Mouse (Mus musculus) embryonic facial prominence, embryonic 12.5 days (tissue): ENCODE data around the gene Orc5. TPM values are rescaled to one million over a fixed set of nuclear protein-coding genes. Genes with fewer than 3 reads are reported as not detected.
"Not testable (repeated sequence)": the region's sequence is repeated elsewhere in the genome, so short reads cannot be mapped to it uniquely, and the experiment has no call there.

Experiments
- ATAC-seq: fragments of 200-750 bp; cut with Nextera tagmentation; 2 replicates; pipeline ENCODE4 v1.8.0; 2017; ENCODE audit not compliant: insufficient number of reproducible peaks, insufficient read depth, low FRiP score, low TSS enrichment
- H3K27ac ChIP-seq: fragments of 300-500 bp; sonication (generic); 2 replicates; pipeline ENCODE4 v1.5.1; 2016; ENCODE audit warnings: mild to moderate bottlenecking
- H3K27me3 ChIP-seq: fragments of 300-500 bp; sonication (generic); 2 replicates; pipeline ENCODE4 v1.6.1; 2016; ENCODE audit warnings: mild to moderate bottlenecking, moderate library complexity
- H3K36me3 ChIP-seq: fragments of 300-500 bp; sonication (generic); 2 replicates; pipeline ENCODE4 v1.6.1; 2016; ENCODE audit warnings: mild to moderate bottlenecking
- H3K4me1 ChIP-seq: fragments of 300-500 bp; sonication (generic); 2 replicates; pipeline ENCODE4 v1.6.1; 2016
- H3K4me2 ChIP-seq: fragments of 300-500 bp; sonication (generic); replicated peaks from 2 replicates; pipeline ENCODE4 v1.6.1; 2016; ENCODE audit warnings: mild to moderate bottlenecking, moderate library complexity
- H3K4me3 ChIP-seq: fragments of 300-500 bp; sonication (generic); 2 replicates; pipeline ENCODE4 v1.5.1; 2016; ENCODE audit warnings: mild to moderate bottlenecking
- H3K9ac ChIP-seq: fragments of 300-500 bp; sonication (generic); 2 replicates; pipeline ENCODE4 v1.6.1; 2016; ENCODE audit warnings: mild to moderate bottlenecking, moderate library complexity
- H3K9me3 ChIP-seq: fragments of 300-500 bp; sonication (generic); 2 replicates; pipeline ENCODE4 v1.6.1; 2016; ENCODE audit warnings: mild to moderate bottlenecking, moderate library complexity
- WGBS: fragments of 180-500 bp; shearing (Covaris S2); methylation state at CpG from one replicate; pipeline ENCODE4 v1.1.7; 2016; 5-methylcytosine and 5-hydroxymethylcytosine counted together
- polyA plus RNA-seq: library from polyadenylated mRNA; unstranded; fragments of >200 nt; fragmentation: Nextera tagmentation; extraction: Ambion mirVana; gene quantifications from 2 replicates; pipeline ENCODE4 v1.2.1, GENCODE M21; 2016

The Orc5 gene
- polyA plus RNA-seq, 1 experiment from 2014 or later = 45.9 TPM

GRCm38 (mm10) chr5:22485764-22486163, 64.5 kb downstream of the Orc5 start:
- Histone ChIP-seq H3K4me3 (no peak overlapping the region), H3K4me1 (no peaks in the 10 kb centered on the region), H3K4me2 (no peak overlapping the region), H3K36me3 (peaks cover 5% of the 10 kb centered on the region; the same call in 1 of the 2 replicates), H3K27me3 (no peaks in the 10 kb centered on the region), H3K9ac (no peak overlapping the region), H3K9me3 (no peaks in the 10 kb centered on the region), H3K27ac (no peak overlapping the region)
- 72% methylated on average over 1 of the region's 1 CpGs for WGBS
- ATAC-seq = no peak

- WGBS = 90% methylated on average over 5 of the region's 5 CpGs
- H3K4me3 ChIP-seq = no peak overlapping the region
- H3K4me1 ChIP-seq = no peaks in the 10 kb centered on the region
- peaks cover 5% of the 10 kb centered on the region; the same call in 1 of the 2 replicates for H3K36me3 ChIP-seq
- ATAC-seq = no peak
- no peak overlapping the region for H3K9ac ChIP-seq
- no peaks in the 10 kb centered on the region for H3K27me3 ChIP-seq
- no peak overlapping the region for H3K4me2 ChIP-seq
- no peaks in the 10 kb centered on the region for H3K9me3 ChIP-seq
- no peak overlapping the region for H3K27ac ChIP-seq
Measured at GRCm38 (mm10) chr5:22482567-22482966, 67.7 kb downstream of the Orc5 start.

DNA sequence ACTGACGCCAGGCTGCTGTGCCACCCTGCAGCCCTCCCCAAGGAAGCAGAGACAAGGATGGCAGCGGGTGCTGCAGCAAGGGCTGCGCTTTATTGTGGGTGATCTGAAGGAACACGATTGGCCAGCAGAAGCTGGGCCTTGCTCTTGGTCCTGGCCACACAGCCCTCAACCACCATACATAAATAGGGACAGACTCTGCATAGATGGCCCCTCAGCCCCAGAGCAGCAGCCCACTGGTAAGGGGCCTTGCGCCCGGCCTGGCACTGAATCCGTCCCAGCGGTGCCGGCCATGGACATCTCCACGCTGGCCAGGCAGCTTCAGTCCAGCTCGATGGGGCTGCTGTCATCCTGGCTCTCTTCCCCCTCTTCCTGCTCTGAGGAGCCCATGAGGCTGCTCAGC, 77.8 kb downstream of the Orc5 start:
- not testable (repeated sequence) for H3K9ac ChIP-seq, H3K36me3 ChIP-seq, H3K4me1 ChIP-seq, H3K9me3 ChIP-seq, ATAC-seq, H3K27me3 ChIP-seq, H3K4me3 ChIP-seq, H3K27ac ChIP-seq, H3K4me2 ChIP-seq
- 98% methylated on average over 7 of the region's 11 CpGs for WGBS

GRCm38 (mm10) chr5:22471243-22471642, 79.0 kb downstream of the Orc5 start:
- 78% methylated on average over 4 of the region's 4 CpGs for WGBS
- no peak for ATAC-seq
- no peak overlapping the region for H3K4me3 ChIP-seq

DNA sequence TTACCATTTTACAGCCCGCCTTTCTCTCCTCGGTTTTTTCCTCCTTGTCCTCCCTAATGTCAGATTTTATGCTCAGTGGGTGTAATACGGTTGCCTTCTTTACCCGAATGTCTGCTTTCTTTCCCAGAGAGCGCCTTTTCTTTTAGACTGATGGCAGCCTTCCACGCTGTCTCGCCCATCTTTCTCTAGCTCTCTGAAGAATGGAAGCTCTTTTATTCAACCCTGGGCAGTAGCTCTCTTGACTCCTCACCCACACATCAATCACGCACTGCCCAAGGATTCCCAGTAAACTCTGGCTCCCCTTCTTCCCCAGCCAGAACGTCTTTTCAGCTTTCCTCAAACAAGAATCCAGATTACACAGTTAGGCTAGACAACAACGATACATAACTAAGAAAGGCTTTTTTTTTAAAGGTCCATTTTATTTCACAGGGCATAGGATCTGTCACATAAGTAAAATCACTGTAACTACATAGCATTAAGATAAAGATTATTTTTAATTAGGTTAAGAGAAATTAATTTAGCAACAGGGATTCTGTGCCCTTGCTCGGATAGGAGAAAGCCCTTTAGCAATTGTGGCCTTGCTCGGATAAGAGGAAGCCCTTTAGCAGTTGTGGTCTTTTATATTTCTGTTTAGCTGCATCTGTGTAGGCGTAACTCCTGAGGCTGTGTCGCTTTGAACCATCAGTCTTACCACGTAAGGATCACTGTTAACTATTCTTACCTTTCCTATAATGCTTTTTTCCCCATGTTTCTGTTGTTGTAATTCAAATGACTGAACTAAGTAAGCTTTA, 97.2 kb downstream of the Orc5 start:
- Histone ChIP-seq H3K4me3 (no peak overlapping the region), H3K36me3 (no peaks in the 10 kb centered on the region), H3K4me2 (no peak overlapping the region), H3K9me3 (no peaks in the 10 kb centered on the region), H3K4me1 (no peaks in the 10 kb centered on the region), H3K27me3 (no peaks in the 10 kb centered on the region), H3K27ac (no peak overlapping the region), H3K9ac (no peak overlapping the region)
- no peak for ATAC-seq
- 70% methylated on average over 15 of the region's 15 CpGs for WGBS

More at GRCm38 (mm10) chr5:22471243-22471642, 79.0 kb downstream of the Orc5 start:
- no peaks in the 10 kb centered on the region for H3K9me3 ChIP-seq
- H3K36me3 ChIP-seq = no peaks in the 10 kb centered on the region
- no peaks in the 10 kb centered on the region for H3K27me3 ChIP-seq
- H3K4me1 ChIP-seq = no peaks in the 10 kb centered on the region
- H3K27ac ChIP-seq = no peak overlapping the region
- no peak overlapping the region for H3K4me2 ChIP-seq
- H3K9ac ChIP-seq = no peak overlapping the region

GRCm38 (mm10) chr5:22452452-22452851, 97.8 kb downstream of the Orc5 start:
- H3K9me3 ChIP-seq = no peaks in the 10 kb centered on the region
- H3K4me1 ChIP-seq = no peaks in the 10 kb centered on the region
- H3K27ac ChIP-seq = no peak overlapping the region
- no peak for ATAC-seq
- H3K27me3 ChIP-seq = no peaks in the 10 kb centered on the region
- no peak overlapping the region for H3K9ac ChIP-seq
- H3K36me3 ChIP-seq = no peaks in the 10 kb centered on the region
- H3K4me2 ChIP-seq = no peak overlapping the region
- 84% methylated on average over 9 of the region's 9 CpGs for whole genome bisulfite sequencing
- no peak overlapping the region for H3K4me3 ChIP-seq

GRCm38 (mm10) chr5:22451764-22452163, 98.5 kb downstream of the Orc5 start:
- no peak overlapping the region for H3K9ac ChIP-seq
- no peak overlapping the region for H3K4me2 ChIP-seq
- no peaks in the 10 kb centered on the region for H3K36me3 ChIP-seq
- no peaks in the 10 kb centered on the region for H3K4me1 ChIP-seq
- no peak overlapping the region for H3K27ac ChIP-seq
- WGBS = 68% methylated on average over 3 of the region's 3 CpGs
- no peaks in the 10 kb centered on the region for H3K9me3 ChIP-seq
- no peak overlapping the region for H3K4me3 ChIP-seq
- ATAC-seq = no peak
- H3K27me3 ChIP-seq = no peaks in the 10 kb centered on the region

DNA sequence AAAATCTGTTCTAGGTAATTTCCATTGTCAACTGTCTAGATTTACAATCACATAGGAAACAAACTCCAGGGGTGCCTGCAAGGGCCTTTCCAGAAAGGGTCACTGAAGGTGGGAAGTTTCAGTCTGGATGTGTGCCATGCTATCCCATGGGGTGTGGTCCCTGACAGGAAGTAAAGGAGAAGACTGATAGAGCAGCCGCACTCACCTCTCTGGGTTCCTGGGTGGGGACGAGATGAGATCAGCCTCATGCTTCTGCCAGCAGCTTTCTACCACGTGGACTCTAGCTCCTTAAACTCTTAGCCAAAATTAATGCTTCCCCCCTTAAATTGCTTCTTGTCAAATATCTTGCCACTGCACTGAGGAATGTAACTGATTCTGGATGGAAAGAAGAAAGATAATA, 100.7 kb downstream of the Orc5 start:
- 79% methylated on average over 3 of the region's 3 CpGs for WGBS
- H3K4me3 ChIP-seq = no peak overlapping the region
- no peaks in the 10 kb centered on the region for H3K9me3 ChIP-seq
- no peak overlapping the region for H3K9ac ChIP-seq
- no peaks in the 10 kb centered on the region for H3K27me3 ChIP-seq
- H3K27ac ChIP-seq = no peak overlapping the region
- no peaks in the 10 kb centered on the region for H3K4me1 ChIP-seq
- H3K4me2 ChIP-seq = no peak overlapping the region
- ATAC-seq = no peak
- H3K36me3 ChIP-seq = no peaks in the 10 kb centered on the region

Other genes with a start within 250 kb of the Orc5 start
- 4.1 and 5.2 TPM in 2 replicates for gene Reln, start 205.7 kb downstream of the Orc5 start, polyA plus RNA-seq
- gene Lhfpl3, start 195.6 kb upstream of the Orc5 start, polyA plus RNA-seq = 0.74 and 1.4 TPM in 2 replicates